Mouse (Mus musculus) embryonic facial prominence, embryonic 13.5 days (tissue): ENCODE results near the gene Mgea5. TPM values are rescaled to one million over a fixed set of nuclear protein-coding genes. Genes with fewer than 3 reads are reported as not detected.

Experiments
- ATAC-seq: fragments of 200-750 bp; cut with Nextera tagmentation; 2 replicates; pipeline ENCODE4 v1.8.0; 2017; ENCODE audit warnings: low read depth; ENCODE audit not compliant: insufficient number of reproducible peaks, insufficient read depth, low FRiP score, low TSS enrichment
- H3K27ac ChIP-seq: fragments of 300-500 bp; sonication (generic); 2 replicates; pipeline ENCODE4 v1.5.1; 2015; ENCODE audit warnings: moderate library complexity, mild to moderate bottlenecking, inconsistent platforms
- H3K27me3 ChIP-seq: fragments of 300-500 bp; sonication (generic); 2 replicates; pipeline ENCODE4 v1.6.1; 2015; ENCODE audit warnings: mild to moderate bottlenecking, inconsistent platforms
- H3K36me3 ChIP-seq: fragments of 300-500 bp; sonication (generic); 2 replicates; pipeline ENCODE4 v1.6.1; 2015; ENCODE audit warnings: mild to moderate bottlenecking, inconsistent platforms
- H3K4me1 ChIP-seq: fragments of 300-500 bp; sonication (generic); 2 replicates; pipeline ENCODE4 v1.6.1; 2015; ENCODE audit warnings: inconsistent platforms
- H3K4me2 ChIP-seq: fragments of 300-500 bp; sonication (generic); 2 replicates; pipeline ENCODE4 v1.6.1; 2015; ENCODE audit warnings: moderate library complexity, mild to moderate bottlenecking, inconsistent platforms
- H3K4me3 ChIP-seq: fragments of 300-500 bp; sonication (generic); 2 replicates; pipeline ENCODE4 v1.5.1; 2015; ENCODE audit warnings: mild to moderate bottlenecking, inconsistent platforms
- H3K9ac ChIP-seq: fragments of 300-500 bp; sonication (generic); 2 replicates; pipeline ENCODE4 v1.6.1; 2015; ENCODE audit warnings: mild to moderate bottlenecking, inconsistent platforms
- H3K9me3 ChIP-seq: fragments of 300-500 bp; sonication (generic); 2 replicates; pipeline ENCODE4 v1.6.1; 2016; ENCODE audit warnings: inconsistent platforms
- WGBS: fragments of 180-500 bp; shearing (Covaris S2); methylation state at CpG from one replicate; pipeline ENCODE4 v1.1.7; 2015; ENCODE audit warnings: mixed read lengths; 5-methylcytosine and 5-hydroxymethylcytosine counted together
- polyA plus RNA-seq: library from polyadenylated mRNA; unstranded; fragments of >200 nt; fragmentation: Nextera tagmentation; extraction: Ambion mirVana; gene quantifications from 2 replicates; pipeline ENCODE4 v1.2.1, GENCODE M21; 2015

Gene Mgea5
- polyA plus RNA-seq, 1 experiment from 2014 or later, result 74.5 TPM

DNA sequence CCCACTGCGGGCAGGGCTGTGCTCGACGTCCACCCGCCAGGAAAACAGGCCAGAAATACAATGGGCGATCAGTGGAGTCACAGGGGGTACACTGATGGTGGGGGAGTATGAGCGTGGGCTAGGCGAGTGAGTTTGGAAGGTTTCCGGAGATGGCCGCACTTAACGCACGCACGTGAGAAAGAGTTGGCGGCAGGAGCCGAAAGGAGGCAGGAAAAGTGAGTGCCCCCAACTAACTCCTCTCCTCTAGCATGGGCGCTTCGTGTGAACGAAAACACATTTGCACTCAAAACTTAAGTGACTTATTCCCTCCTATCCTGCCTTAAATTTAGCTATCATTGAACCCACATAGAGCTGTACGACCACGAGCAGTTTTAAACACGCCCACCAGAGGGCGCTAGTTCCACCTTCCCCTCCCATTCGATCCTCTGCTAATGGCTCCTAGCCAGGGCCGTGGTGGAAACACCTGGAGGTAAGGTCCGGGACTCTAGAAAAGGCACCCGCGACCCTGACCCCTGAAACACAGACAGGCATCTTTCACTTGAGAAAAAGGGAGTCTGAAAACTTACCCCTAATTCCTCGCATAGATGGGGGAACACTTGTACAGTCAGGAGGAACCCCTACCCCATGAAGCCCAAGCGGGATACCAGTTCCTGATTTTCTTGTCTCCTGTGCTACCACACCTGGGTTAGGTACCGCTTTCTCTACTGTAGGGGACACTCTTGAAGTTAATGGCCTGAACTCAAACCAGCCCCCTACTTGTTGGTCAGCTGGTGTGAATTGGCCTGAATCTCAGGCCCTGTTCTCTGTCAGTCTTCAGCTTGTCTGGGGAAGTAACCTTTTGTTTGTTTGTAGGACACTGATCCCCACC is 37.2 kb downstream of the Mgea5 start:
- peaks cover 59% of the 10 kb centered on the region for H3K4me1 ChIP-seq
- H3K36me3 ChIP-seq, result no peaks in the 10 kb centered on the region
- no peak overlapping the region for H3K27ac ChIP-seq
- peak overlapping the region; percentile 22 for H3K4me2 ChIP-seq
- H3K9me3 ChIP-seq, result no peaks in the 10 kb centered on the region
- no peak overlapping the region for H3K9ac ChIP-seq
- WGBS, result 10% methylated on average over 29 of the region's 29 CpGs
- no peak for ATAC-seq
- peaks cover 60% of the 10 kb centered on the region for H3K27me3 ChIP-seq
- 0 out of 2 replicates have a peak overlapping the region, but pooled peaks have one; percentile 5 for H3K4me3 ChIP-seq

DNA sequence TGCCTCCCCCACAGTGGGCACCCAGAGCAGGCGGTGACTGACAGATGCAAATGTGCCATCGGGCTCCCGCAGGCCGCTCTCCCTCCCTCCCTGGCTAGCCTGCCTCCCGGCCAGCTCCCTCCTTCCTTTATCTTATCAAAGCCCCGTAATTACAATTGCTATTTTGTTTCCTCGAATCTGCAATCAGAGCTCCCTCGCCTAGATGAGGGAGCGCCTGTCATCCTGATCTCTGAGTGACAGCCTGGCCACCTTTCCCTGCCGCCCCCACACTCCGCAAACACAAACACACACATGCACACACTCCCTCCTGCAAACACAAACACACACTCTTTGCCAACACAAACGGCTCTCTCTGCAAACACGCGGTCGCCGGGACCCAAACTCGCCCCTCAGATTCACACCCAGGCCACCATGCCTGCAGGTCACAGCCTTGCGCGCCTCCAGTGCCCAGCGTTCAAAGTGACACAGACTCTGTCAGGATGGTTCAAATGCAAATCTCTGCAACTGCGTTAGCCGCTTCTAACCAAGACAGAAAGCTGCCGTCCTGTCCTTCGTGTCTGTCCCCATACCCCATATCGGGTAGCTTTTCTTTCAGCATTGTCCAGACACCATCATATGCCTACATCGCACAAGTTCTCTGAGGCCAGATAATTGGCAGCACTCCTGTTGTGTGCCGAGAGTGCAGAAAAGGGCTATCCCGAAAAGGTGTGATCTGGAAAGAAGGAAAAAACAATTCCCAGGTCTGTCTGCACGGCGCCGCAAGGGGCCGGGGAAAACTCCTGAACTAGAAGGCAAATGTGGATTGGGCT is 38.1 kb downstream of the Mgea5 start:
- H3K27ac ChIP-seq, result no peak overlapping the region
- H3K9me3 ChIP-seq, result no peaks in the 10 kb centered on the region
- ATAC-seq, result no peak
- H3K27me3 ChIP-seq, result peaks cover 68% of the 10 kb centered on the region
- WGBS, result 5% methylated on average over 32 of the region's 32 CpGs
- peaks cover 65% of the 10 kb centered on the region for H3K4me1 ChIP-seq
- H3K9ac ChIP-seq, result no peak overlapping the region
- H3K4me2 ChIP-seq, result peak overlapping the region; percentile 22
- H3K4me3 ChIP-seq, result peak overlapping the region; percentile 5; the same call in 1 of the 2 replicates
- no peaks in the 10 kb centered on the region for H3K36me3 ChIP-seq

DNA sequence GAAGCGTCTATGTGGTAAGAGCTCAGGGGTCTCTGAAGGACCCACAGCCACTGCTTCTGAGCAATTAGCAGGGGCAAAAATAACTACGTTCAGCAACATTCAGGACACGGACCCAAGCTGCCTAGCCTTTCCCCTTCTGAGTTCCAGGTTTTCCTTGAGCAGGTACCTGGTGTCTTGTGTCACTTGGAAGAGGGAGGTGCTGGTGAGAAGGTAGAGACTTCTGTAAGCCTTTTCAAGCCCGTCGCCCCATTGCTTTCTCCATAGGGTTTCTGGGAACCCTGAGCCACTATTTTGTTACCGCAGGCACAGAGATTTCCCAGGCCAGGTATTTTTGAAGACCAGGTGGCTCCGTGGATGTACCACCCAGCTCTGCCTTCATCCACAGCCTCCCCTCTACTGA is 40.0 kb downstream of the Mgea5 start:
- ATAC-seq, result no peak
- H3K27me3 ChIP-seq, result peaks cover 86% of the 10 kb centered on the region
- H3K4me2 ChIP-seq, result peak overlapping the region; percentile 83; the same call in 1 of the 2 replicates
- no peak overlapping the region for H3K27ac ChIP-seq
- WGBS, result 13% methylated on average over 7 of the region's 7 CpGs
- no peak overlapping the region for H3K9ac ChIP-seq
- peak overlapping the region; percentile 49; the same call in 1 of the 2 replicates for H3K4me3 ChIP-seq
- H3K9me3 ChIP-seq, result no peaks in the 10 kb centered on the region
- no peaks in the 10 kb centered on the region for H3K36me3 ChIP-seq
- H3K4me1 ChIP-seq, result peaks cover 55% of the 10 kb centered on the region

DNA sequence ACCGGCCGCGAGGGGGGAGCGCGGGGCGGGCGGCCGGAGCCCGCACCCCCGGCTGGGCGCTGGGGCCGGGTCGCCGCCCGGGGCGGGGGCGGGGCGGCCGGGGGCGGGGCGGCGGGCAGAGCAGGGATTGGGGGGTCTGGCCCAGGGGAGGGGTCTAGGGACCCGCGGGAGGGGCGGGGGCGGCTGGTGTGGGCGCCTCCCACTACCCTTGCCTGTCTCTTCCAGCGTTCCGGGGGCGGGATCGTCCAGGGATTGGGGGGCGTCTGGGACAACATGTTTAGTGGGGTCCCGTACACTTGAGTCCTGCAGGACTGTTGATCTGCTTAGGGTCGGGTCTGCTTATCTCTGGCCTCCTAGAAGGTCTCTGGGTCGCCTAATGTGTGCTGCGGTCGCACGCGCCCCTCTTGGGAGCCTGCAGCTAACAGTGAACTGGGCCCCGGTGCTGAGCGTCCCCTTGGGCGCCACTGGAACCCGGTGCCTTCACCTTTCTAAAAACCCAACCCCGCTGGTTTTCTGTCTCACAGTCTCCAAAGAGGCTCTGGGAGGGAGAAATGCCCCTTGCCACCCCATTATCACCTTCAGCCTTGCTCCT is 40.6 kb downstream of the Mgea5 start:
- H3K4me1 ChIP-seq, result peaks cover 50% of the 10 kb centered on the region
- no peak for ATAC-seq
- WGBS, result 2% methylated on average over 20 of the region's 44 CpGs

DNA sequence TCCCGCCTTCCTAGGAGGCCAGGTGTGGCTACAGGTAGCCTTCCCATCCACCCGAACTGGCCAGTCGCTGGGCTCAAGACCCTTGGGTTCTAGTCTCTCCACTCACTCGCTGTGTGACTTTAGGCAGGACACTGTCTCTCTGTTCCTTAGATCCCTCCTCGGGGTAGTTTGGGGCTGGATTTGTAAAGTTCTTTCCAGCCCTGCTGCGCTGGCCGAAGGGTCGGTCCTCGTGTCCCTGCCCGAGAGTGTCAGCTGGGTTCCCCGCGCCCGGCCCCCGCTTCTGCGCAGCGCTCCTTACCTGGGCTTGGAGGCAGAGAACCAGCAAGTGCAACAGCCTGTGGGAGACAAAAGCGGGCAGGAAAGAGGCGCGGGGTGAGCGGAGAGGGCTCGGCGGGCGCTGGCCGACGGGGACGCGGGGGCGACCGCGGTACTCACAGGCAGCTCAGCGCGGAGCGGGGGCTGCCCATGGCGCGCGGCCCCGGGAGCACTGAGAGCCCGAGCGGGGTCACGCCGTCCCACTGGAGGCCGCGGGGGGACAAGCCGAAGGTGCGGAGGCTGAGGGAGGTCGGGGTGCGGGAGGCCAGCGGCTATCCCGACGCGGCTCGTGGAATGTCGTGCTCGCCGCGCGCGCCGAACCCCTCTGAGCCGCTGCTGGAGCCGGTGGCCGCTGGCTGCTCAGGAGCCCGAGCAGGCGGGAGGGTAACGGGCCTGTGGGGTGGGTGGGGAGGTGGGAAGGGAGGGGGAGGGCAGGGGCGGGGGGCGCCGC is 41.2 kb downstream of the Mgea5 start, which contains the start of gene Fgf8:
TSS of gene Fgf8 (minus strand) at position 698 of the 766 bp plus-strand sequence.
- Histone ChIP-seq H3K4me3 (peak within 1 kb of the TSS; percentile 49), H3K9me3 (no peaks in the 10 kb centered on the region), H3K4me2 (peak within 1 kb of the TSS; percentile 83), H3K9ac (peak within 1 kb of the TSS; percentile 59), H3K27me3 (peaks cover 98% of the 10 kb centered on the region), H3K27ac (no peak within 1 kb of the TSS), H3K36me3 (no peaks in the 10 kb centered on the region), H3K4me1 (peaks cover 55% of the 10 kb centered on the region)
- 1% methylated on average over 45 of the region's 68 CpGs for WGBS
- no peak for ATAC-seq

More for the DNA sequence above, 40.6 kb downstream of the Mgea5 start:
- Histone ChIP-seq H3K4me2 (peak overlapping the region; percentile 83), H3K27ac (no peak overlapping the region), H3K9me3 (no peaks in the 10 kb centered on the region), H3K4me3 (peak overlapping the region; percentile 49), H3K36me3 (no peaks in the 10 kb centered on the region), H3K27me3 (peaks cover 91% of the 10 kb centered on the region), H3K9ac (no peak overlapping the region)

DNA sequence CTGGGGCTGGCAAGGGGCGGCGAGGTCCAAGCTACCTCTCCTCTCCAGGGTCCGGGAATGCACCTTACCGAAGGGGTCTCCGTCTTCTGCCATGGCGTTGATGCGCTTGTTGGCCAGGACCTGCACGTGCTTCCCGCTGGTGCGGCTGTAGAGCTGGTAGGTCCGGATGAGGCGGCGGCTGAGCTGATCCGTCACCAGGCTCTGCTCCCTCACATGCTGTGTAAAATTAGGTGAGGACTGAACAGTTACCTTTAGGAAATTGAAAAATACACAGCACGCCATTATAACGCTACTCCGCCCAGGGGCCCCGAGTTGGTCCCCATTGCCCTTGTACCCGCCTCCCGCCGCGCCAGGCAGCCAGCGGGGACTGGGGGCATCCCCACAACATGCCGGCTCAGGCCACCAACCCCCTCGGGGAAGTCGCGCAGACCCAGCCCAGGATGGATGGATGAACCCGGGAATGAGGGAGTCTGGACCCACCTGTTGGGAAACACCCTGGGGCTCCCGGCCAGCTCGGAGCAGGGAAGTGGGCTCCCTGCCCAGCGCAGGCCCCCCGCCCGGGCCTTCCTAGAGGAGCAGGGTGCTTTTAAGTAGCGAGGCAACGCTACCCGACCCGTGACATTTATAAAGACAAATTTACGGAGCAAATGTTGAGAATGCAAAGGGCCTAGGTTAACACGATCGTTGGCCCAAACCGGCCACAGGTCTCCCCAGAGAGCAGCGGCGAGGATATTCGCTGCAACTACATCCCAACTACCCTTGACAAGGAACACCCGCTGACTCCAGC is 42.0 kb downstream of the Mgea5 start:
- H3K4me1 ChIP-seq, result peaks cover 58% of the 10 kb centered on the region
- H3K36me3 ChIP-seq, result no peaks in the 10 kb centered on the region
- H3K27me3 ChIP-seq, result peaks cover 99% of the 10 kb centered on the region
- H3K9me3 ChIP-seq, result no peaks in the 10 kb centered on the region
- 2% methylated on average over 45 of the region's 45 CpGs for WGBS
- H3K4me2 ChIP-seq, result peak overlapping the region; percentile 83
- no peak for ATAC-seq
- H3K4me3 ChIP-seq, result peak overlapping the region; percentile 49
- no peak overlapping the region for H3K27ac ChIP-seq
- 0 out of 2 replicates have a peak overlapping the region, but pooled peaks have one; percentile 32 for H3K9ac ChIP-seq

DNA sequence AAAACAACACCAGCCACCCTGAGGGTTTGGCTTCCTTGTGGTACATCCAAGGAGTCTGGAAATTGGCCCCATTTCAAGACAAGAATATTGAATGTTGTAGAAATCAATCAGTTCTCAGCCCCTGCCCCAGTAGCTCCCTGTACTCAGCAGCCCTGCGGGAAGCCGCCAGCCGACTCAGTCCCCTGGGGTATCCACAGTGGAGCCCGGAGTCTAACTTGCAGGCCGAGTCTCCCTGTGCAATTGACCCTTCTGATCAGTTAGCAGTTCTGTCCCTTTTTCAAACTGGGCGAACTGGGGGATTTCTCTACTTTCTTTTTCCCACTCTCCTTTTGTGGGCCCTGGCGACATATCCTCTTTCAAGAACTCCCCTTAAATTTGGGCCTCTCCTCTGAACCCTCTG is 42.8 kb downstream of the Mgea5 start:
- H3K9ac ChIP-seq, result no peak overlapping the region
- no peaks in the 10 kb centered on the region for H3K36me3 ChIP-seq
- no peak overlapping the region for H3K27ac ChIP-seq
- ATAC-seq, result no peak
- WGBS, result 5% methylated on average over 7 of the region's 7 CpGs
- 0 out of 2 replicates have a peak overlapping the region, but pooled peaks have one; percentile 9 for H3K4me3 ChIP-seq
- H3K4me1 ChIP-seq, result peaks cover 52% of the 10 kb centered on the region
- peaks cover 99% of the 10 kb centered on the region for H3K27me3 ChIP-seq
- no peaks in the 10 kb centered on the region for H3K9me3 ChIP-seq
- H3K4me2 ChIP-seq, result 0 out of 2 replicates have a peak overlapping the region, but pooled peaks have one; percentile 83

DNA sequence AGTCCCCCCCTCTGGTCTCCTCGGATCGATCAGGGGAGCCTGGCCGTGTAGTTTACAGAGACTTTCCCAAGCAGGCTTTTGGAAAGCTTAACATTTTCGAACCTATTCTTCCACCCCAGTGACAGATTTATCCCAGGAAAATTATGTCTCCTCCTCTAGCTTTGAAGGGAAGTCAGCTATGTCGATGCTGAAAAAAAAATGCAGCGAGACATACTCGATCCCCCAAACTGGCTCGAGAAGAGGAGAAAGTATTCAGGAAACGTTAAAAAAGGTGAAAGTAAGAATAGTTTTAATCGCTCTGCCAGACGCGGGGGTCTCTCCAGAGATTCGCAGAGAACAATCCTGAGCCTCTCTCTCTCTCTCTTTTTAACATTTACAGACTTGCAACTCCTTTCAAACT is 43.4 kb downstream of the Mgea5 start:
- 3% methylated on average over 13 of the region's 13 CpGs for WGBS
- Histone ChIP-seq H3K4me3 (no peak overlapping the region), H3K9me3 (no peaks in the 10 kb centered on the region)

DNA sequence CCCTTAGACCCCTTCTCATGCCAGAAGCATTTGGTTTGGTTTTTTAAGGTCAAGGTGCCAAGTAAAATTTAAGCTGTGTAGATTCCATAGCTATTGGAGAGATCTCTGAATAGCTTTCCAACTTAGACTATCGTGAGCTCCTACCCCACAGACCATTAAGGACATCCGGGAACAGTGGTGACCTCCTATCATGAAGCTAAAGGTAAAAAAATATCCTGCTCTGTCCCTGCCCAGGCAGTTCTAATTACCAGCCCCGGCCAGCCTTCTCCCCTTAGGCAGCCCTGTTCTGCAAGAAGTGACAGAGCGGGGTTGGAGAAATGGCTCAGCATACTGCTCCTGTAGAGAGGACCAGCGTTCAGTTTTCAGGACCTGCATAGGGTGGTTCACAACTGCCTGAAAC is 45.1 kb downstream of the Mgea5 start:
- H3K4me2 ChIP-seq, result no peak overlapping the region
- no peaks in the 10 kb centered on the region for H3K9me3 ChIP-seq
- no peak for ATAC-seq
- no peak overlapping the region for H3K27ac ChIP-seq
- H3K4me1 ChIP-seq, result peaks cover 45% of the 10 kb centered on the region
- no peak overlapping the region for H3K9ac ChIP-seq
- peaks cover 99% of the 10 kb centered on the region for H3K27me3 ChIP-seq
- WGBS, result 22% methylated on average over 5 of the region's 5 CpGs
- no peak overlapping the region for H3K4me3 ChIP-seq
- H3K36me3 ChIP-seq, result no peaks in the 10 kb centered on the region

More for the DNA sequence above, 43.4 kb downstream of the Mgea5 start:
- ATAC-seq, result no peak
- Histone ChIP-seq H3K9ac (no peak overlapping the region), H3K27me3 (peaks cover 99% of the 10 kb centered on the region), H3K36me3 (no peaks in the 10 kb centered on the region), H3K4me1 (peaks cover 47% of the 10 kb centered on the region), H3K4me2 (no peak overlapping the region), H3K27ac (no peak overlapping the region)

DNA sequence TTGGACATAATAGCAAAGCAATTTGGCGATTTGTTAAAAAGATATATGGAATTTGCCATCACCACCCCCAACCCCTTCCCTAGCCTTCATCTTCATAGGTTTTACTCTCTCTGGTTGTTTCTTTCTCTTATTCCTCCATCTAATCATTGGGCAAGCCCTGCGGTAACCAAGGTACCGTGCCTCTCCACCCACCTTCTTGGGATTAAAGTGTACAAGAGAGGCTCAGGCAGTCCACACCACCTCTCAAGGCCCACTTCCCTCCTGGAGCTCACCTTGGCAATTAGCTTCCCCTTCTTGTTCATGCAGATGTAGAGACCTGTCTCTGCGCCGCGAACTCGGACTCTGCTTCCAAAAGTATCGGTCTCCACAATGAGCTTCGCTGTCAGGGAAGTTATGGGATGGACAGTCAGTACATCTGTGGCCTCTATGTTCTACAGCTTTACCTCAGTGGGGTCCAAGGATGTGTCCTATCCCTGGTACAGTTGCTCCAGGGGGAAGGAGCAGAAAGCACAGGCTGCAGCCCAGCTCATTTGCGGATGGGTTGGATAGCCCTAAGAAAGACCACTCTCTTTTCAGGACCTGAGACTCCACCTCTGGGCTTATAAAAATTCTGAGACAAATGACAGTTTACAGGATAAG is 45.7 kb downstream of the Mgea5 start:
- Histone ChIP-seq H3K9ac (no peak overlapping the region), H3K4me2 (no peak overlapping the region; the same call in 1 of the 2 replicates), H3K36me3 (no peaks in the 10 kb centered on the region), H3K27me3 (peaks cover 99% of the 10 kb centered on the region), H3K4me1 (peaks cover 39% of the 10 kb centered on the region), H3K9me3 (no peaks in the 10 kb centered on the region), H3K4me3 (peak overlapping the region; percentile 38; the same call in 1 of the 2 replicates), H3K27ac (no peak overlapping the region)
- 45% methylated on average over 10 of the region's 10 CpGs for WGBS
- ATAC-seq, result no peak
